Mouse (Mus musculus): ENCODE measurements at regions not wholly inside any gene's neighbourhood (a gene's known extent, or its start where the extent isn't known, plus 50 kb on each side); places are given as distances from the start of the nearest gene placed in this dataset.
"Not testable (repeated sequence)": the region's sequence is repeated elsewhere in the genome, so short reads cannot be mapped to it uniquely, and the experiment has no call there.

DNA sequence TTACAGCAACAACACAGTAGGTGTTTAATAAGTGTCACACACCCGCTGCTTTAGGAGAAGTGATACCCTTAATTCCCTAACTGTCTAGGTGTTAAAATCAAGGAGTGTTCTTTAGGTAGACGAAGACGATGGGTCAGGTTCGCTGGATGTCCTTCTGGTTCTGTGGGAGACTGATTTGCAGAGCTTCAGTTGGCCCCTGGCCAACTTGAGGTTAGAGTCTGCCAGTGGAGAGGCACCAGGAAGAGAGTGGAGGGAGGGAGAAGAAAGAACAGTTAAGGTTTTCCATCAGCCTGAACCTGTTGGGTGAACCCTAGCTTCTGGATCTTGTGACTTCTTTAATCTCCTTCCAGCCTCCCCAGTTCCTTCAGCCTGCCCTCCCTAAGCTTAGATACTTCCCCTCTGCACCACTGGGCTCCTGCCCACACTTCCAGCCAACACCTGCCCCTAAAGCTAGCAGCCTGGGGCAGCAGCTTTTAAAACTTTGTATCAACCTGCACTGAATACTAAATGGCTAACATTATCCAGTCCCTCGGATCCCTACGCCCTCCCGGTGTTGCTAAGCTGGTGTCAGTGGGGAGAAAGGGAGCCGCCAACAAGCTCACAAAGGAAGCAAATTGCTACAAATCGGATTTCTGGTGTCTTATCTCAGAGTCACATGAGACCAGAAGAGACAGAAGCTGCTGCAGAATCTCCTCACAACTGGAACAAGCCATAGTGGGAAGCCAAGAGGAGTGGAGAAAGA, 62.1 kb upstream of the Adgrl1 start:
- peak; percentile 35 for DNase-seq

DNA sequence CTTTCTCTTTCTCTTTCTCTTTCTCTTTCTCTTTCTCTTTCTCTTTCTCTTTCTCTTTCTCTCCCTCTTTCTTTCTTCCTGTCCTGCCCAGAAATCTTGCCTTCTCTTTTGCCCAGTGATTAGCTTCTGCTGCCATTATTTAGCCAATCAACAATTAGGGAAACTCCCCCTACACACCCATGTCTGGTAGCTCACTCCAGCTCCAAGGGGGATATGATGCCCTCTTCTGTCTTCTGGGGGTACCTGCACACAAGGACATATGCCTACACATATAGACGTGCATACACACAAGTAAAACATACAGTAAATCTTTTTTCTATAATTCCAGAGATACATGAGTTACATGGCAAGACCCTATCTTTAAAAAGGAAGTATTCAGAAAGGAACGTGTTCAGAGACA, 70.1 kb upstream of the Adgrl1 start:
- no peak for DNase-seq

DNA sequence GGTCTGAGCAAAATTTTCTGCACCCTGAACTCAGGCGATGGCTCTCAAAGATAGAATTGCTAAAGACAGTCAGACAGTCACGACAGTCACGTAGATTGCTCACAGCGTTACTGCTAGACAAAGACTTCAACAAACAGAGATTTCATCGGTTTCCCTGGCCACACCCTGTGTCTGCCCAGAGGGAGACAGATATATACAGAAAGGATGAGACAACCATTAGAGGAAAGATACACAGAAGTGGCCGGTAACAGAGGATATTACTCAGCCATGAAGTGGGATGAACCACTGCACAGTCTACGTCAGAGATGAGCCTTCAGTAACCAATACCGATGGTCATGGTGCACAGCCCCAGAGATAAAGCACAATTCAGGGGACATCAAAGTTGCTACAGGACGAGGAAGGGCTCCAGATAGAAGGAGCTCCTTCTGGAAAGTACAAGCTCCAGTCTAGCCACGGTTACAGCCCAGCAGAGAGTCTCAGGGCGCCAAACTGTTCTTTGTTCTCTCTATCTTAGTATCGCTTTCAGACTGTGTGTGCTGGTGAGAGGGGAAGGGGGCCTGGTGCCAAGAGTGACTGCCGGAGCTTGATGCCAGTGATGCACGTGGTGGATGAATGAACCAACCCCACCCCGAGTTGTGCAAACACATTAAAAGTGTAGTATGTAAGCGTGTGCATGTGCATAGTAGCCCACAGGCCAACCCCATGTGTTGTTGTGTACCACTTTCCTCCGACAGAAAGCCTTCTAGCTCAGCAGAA, 74.8 kb upstream of the Adgrl1 start:
- DNase-seq = no peak

- DNase-seq = no peak
Measured at GRCm38 (mm10) chr8:83819086-83819485, 78.0 kb upstream of the Adgre5 start.

DNA sequence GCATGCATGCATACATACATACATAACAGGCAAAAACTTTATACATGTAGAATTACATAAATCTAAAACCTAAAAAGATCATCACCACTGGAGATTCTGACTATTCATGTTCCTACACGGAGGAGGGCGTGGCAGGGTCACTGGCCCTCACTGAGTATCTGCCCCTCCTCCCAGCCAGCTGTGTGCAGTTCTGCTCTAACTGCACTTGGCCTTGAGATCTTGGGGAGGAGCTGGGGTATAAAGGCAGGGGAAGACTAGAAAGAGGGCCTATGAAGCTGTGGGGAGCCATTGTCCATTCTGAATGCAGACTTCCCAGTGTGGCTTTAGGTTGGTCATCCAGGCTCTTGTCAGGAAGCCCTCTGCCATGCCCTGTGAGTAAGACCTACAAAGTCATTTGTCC, 69.5 kb upstream of the Adgre5 start:
- DNase-seq = no peak

DNA sequence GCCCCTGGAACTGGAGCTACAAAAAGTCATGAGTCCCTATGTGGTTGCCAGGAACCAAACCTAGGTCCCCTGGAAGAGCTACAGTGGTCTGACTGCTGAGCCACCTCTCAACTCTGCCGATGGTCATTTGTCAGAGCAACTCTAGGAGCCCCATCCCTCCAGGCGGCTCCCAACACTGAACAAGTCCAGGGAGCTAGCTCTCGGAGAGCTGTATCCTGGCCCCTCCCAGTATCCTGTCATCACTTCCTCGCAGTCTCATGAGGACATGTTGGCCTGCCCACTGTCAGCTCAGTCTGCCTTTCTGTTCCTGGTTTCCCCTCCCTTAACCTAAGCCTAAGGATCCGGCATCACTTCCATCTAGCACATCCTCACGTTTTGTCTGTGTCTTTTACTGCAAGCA, 64.5 kb upstream of the Adgre5 start:
- no peak for DNase-seq

DNA sequence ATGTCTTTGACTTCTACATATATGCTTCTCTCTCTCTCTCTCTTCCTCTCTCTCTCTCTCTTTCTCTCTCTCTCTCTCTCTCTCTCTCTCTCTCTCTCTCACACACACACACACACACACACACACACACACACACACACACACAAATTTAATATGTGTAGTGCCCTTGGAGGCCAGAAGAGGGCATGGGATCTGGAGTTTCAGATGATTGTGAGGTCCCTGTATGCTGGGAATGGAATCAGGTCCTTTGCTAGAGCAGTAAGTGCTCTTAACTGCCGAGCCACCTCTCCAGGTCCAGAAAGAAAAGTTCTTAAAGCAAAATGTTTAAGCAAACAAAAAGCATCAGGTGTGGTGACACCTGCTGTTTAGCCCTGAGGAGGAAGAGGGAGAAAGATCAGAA, 62.2 kb upstream of the Adgre5 start:
- DNase-seq = not testable (repeated sequence)

DNA sequence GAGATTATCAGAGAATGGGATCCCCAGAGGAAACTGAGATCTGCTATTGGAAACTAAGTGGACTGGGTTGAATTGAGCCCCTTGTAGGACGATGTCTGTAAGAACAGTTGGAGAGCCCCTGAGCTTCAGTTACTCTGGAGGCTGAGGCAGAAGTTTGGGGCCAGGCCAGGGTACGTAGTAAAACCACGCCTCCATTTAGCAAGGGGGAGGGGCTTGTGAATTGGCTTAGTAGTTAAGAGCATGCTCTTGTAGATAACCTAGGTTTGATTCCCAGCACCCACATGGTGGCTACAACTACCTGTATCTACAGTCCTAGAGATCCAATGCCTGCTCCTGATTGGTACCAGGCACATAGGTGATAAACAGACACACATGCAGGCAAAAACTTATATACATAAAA, 61.4 kb upstream of the Adgre5 start:
- DNase-seq = no peak

GRCm38 (mm10) chr8:83799607-83799950, 58.5 kb upstream of the Adgre5 start:
- DNase-seq = no peak

GRCm38 (mm10) chr8:83798881-83799606, 57.9 kb upstream of the Adgre5 start:
- no peak for DNase-seq

GRCm38 (mm10) chr8:83793491-83794238, 52.5 kb upstream of the Adgre5 start:
- no peak for DNase-seq
